Mouse (Mus musculus) midbrain, postnatal 0 days (tissue): Measurements from ENCODE around the gene Abi1. TPM values are rescaled to one million over a fixed set of nuclear protein-coding genes. Genes with fewer than 3 reads are reported as not detected.
"Not testable (repeated sequence)": the region's sequence is repeated elsewhere in the genome, so short reads cannot be mapped to it uniquely, and the experiment has no call there.

Experiments used
- ATAC-seq: fragments of 200-750 bp; cut with Nextera tagmentation; 2 replicates; pipeline ENCODE4 v1.8.0; 2017; ENCODE audit warnings: moderate number of reproducible peaks, mild to moderate bottlenecking, moderate TSS enrichment, moderate library complexity; ENCODE audit not compliant: low FRiP score
- DNase-seq: peaks from one replicate; pipeline ENCODE4 v3.0.0-alpha.2; 2015; ENCODE audit warnings: low spot score
- H3K27ac ChIP-seq: fragments of 300-500 bp; sonication (generic); 2 replicates; pipeline ENCODE4 v1.5.1; 2014; ENCODE audit warnings: low read depth, mild to moderate bottlenecking, low read length, mixed read lengths
- H3K27me3 ChIP-seq: fragments of 300-500 bp; sonication (generic); 2 replicates; pipeline ENCODE4 v1.6.1; 2014; ENCODE audit warnings: low read length, control low read depth, mixed read lengths; ENCODE audit not compliant: insufficient read depth
- H3K36me3 ChIP-seq: fragments of 300-500 bp; sonication (generic); 2 replicates; pipeline ENCODE4 v1.6.1; 2014; ENCODE audit warnings: low read length, control low read depth, mixed read lengths; ENCODE audit not compliant: insufficient read depth
- H3K4me1 ChIP-seq: fragments of 300-500 bp; sonication (generic); 2 replicates; pipeline ENCODE4 v1.6.1; 2014; ENCODE audit warnings: mild to moderate bottlenecking, control low read depth, antibody characterized with exemption, low read length, mixed read lengths; ENCODE audit not compliant: insufficient read depth
- H3K4me2 ChIP-seq: fragments of 300-500 bp; sonication (generic); 2 replicates; pipeline ENCODE4 v1.6.1; 2014; ENCODE audit warnings: low read depth, mild to moderate bottlenecking, low read length, mixed read lengths; ENCODE audit not compliant: poor library complexity, severe bottlenecking
- H3K4me3 ChIP-seq: fragments of 300-500 bp; sonication (generic); 2 replicates; pipeline ENCODE4 v1.5.1; 2014; ENCODE audit warnings: low read depth, mild to moderate bottlenecking, low read length, moderate library complexity
- H3K9ac ChIP-seq: fragments of 300-500 bp; sonication (generic); replicated peaks from 2 replicates; pipeline ENCODE4 v1.6.1; 2014; ENCODE audit warnings: mild to moderate bottlenecking, low read length, moderate library complexity, mixed read lengths; ENCODE audit not compliant: poor library complexity, severe bottlenecking
- H3K9me3 ChIP-seq: fragments of 300-500 bp; sonication (generic); 2 replicates; pipeline ENCODE4 v1.6.1; 2016; ENCODE audit warnings: low read length, control low read depth
- CTCF ChIP-seq: IDR thresholded peaks from 2 replicates; pipeline ENCODE4 v1.5.1; 2016; ENCODE audit warnings: antibody characterized with exemption, mild to moderate bottlenecking
- WGBS: fragments of 180-500 bp; shearing (Covaris S2); extraction: QIAGEN DNeasy Blood & Tissue Kit; methylation state at CpG from one replicate; pipeline ENCODE4 v1.1.7; 2014; 5-methylcytosine and 5-hydroxymethylcytosine counted together
- polyA plus RNA-seq: library from polyadenylated mRNA; unstranded; fragments of >200 nt; fragmentation: Nextera tagmentation; extraction: Ambion mirVana; gene quantifications from 2 replicates; pipeline ENCODE4 v1.2.1, GENCODE M21; 2015
- total RNA-seq: library from RNA; depleted of rRNA; stranded (reverse); fragments of >200 nt; gene quantifications from 2 replicates; pipeline ENCODE4 v1.2.3, GENCODE M21; 2014

The Abi1 gene
- total and polyA plus RNA-seq, 2 experiments from 2014 or later = 68.6 to 206 TPM

DNA sequence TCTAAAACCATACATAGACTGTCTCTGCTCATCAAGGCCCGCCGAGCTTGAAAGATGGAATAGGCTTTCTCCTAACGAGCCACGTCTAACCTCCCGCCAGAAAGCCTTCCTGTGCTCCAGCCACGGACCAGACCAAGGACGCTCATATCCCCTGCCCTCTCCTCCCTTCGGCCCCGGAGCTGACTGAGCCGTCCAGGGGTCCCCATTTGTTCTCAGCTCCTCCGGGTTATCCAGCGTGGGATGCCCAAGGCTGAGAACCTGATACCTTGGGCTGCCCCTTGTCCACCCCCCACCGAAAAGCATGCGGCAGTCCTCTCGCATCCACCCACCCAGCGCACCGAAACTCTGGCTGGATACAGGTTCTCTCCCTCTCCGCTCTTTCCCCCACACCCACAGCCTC lies 24.7 kb downstream of the Abi1 start:
- no peaks in the 10 kb centered on the region for H3K36me3 ChIP-seq
- H3K4me1 ChIP-seq = no peaks in the 10 kb centered on the region
- WGBS = 52% methylated on average over 18 of the region's 18 CpGs
- H3K9ac ChIP-seq = no peak overlapping the region
- H3K9me3 ChIP-seq = no peaks in the 10 kb centered on the region
- no peaks in the 10 kb centered on the region for H3K27me3 ChIP-seq
- H3K4me2 ChIP-seq = no peak overlapping the region
- no peak for TF ChIP-seq CTCF
- DNase-seq (no peak), ATAC-seq (no peak)
- H3K27ac ChIP-seq = no peak overlapping the region
- no peak overlapping the region for H3K4me3 ChIP-seq

GRCm38 (mm10) chr2:23014935-23015334 lies 25.1 kb downstream of the Abi1 start:
- H3K9me3 ChIP-seq = not testable (repeated sequence)

DNA sequence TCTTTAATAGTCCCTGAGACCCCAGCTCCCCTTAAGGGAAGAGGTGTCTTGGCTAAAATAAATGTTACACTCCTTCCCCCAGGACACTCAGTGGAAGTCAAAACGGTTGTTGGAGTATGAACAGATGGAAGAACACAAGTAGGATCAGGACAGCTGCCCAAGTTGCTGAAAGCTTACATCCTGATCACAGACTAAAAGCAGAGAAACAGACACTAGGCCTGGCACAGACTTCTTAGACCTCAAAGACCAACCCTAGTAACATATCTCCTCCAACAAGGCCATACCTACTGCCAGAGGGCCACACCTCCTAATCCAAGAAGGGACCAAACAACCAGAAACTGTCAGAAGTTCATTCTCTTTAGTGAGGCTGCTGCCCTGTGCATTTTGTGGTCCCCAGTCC lies 31.8 kb downstream of the Abi1 start:
- H3K9me3 ChIP-seq = no peaks in the 10 kb centered on the region
- H3K4me2 ChIP-seq = no peak overlapping the region
- no peaks in the 10 kb centered on the region; the same call in 1 of the 2 replicates for H3K36me3 ChIP-seq
- no peak for DNase-seq
- no peaks in the 10 kb centered on the region for H3K27me3 ChIP-seq
- WGBS = 100% methylated on average over 1 of the region's 1 CpGs
- ATAC-seq = no peak
- H3K4me1 ChIP-seq = no peaks in the 10 kb centered on the region
- no peak overlapping the region for H3K4me3 ChIP-seq
- TF ChIP-seq CTCF = no peak
- H3K9ac ChIP-seq = no peak overlapping the region
- H3K27ac ChIP-seq = no peak overlapping the region

More at GRCm38 (mm10) chr2:23014935-23015334, 25.1 kb downstream of the Abi1 start:
- not testable (repeated sequence) for H3K4me3 ChIP-seq, H3K27ac ChIP-seq, ATAC-seq, H3K4me2 ChIP-seq, H3K27me3 ChIP-seq, H3K36me3 ChIP-seq, H3K4me1 ChIP-seq, H3K9ac ChIP-seq, DNase-seq
- 76% methylated on average over 2 of the region's 3 CpGs for WGBS

GRCm38 (mm10) chr2:23007577-23007976 lies 32.5 kb downstream of the Abi1 start:
- H3K27me3 ChIP-seq = no peaks in the 10 kb centered on the region
- H3K9me3 ChIP-seq = no peaks in the 10 kb centered on the region
- no peak overlapping the region for H3K4me2 ChIP-seq
- no peaks in the 10 kb centered on the region; the same call in 1 of the 2 replicates for H3K36me3 ChIP-seq
- H3K9ac ChIP-seq = no peak overlapping the region
- H3K4me3 ChIP-seq = no peak overlapping the region
- no peak for ATAC-seq
- TF ChIP-seq CTCF = no peak
- 84% methylated on average over 7 of the region's 7 CpGs for WGBS
- H3K4me1 ChIP-seq = no peaks in the 10 kb centered on the region
- no peak overlapping the region for H3K27ac ChIP-seq
- no peak for DNase-seq

DNA sequence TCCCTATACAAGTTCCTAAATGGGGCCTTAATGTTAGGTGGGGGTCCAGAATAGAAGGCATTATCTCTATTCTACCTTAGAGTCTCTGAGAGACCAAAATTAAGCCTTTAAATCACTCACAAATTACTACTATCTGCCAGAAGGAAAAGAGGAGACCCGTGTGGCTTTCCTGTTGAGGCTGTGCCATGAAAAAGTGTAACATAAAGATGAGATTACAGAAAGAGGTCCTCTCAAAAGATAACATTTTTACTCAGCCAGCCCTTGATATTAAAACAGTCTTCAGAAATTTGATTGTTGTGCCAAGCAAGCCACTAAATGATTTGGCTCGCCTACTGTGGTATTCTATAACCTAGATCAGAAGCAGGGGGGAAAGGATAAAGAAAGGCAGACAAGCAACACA lies 32.9 kb downstream of the Abi1 start:
- no peak for ATAC-seq
- H3K36me3 ChIP-seq = no peaks in the 10 kb centered on the region; the same call in 1 of the 2 replicates
- DNase-seq = no peak
- H3K27me3 ChIP-seq = no peaks in the 10 kb centered on the region
- H3K9ac ChIP-seq = no peak overlapping the region
- no peaks in the 10 kb centered on the region for H3K9me3 ChIP-seq
- no peak overlapping the region for H3K4me2 ChIP-seq
- no peak overlapping the region for H3K27ac ChIP-seq
- H3K4me1 ChIP-seq = no peaks in the 10 kb centered on the region
- 79% methylated on average over 2 of the region's 2 CpGs for WGBS
- no peak overlapping the region for H3K4me3 ChIP-seq
- no peak for TF ChIP-seq CTCF

DNA sequence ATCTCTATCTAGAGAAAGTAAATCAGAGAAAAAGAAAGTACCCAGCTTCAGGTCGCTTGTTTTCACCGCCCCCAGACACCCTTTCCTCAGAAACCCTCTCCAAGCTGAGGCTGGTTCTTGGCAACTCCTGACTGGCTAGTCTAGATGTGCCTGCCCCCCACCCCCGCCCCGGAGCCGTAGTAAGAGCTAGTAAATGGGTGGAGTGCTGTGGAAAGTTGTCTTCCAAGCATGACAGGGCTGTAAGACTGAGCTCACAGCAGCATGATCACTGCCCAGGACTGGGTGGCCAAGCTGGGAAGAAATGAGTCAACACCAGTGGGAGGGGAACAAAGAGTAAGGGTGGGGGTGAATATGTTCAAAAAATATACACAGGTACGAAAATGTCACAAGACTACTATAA lies 33.8 kb downstream of the Abi1 start:
- no peak for DNase-seq

More for the DNA sequence above, 33.8 kb downstream of the Abi1 start:
- no peak overlapping the region for H3K27ac ChIP-seq
- no peaks in the 10 kb centered on the region for H3K9me3 ChIP-seq
- no peaks in the 10 kb centered on the region for H3K4me1 ChIP-seq
- ATAC-seq = peak; percentile 34; the same call in 1 of the 2 replicates
- 81% methylated on average over 6 of the region's 6 CpGs for WGBS
- H3K9ac ChIP-seq = no peak overlapping the region
- no peak overlapping the region for H3K4me2 ChIP-seq
- TF ChIP-seq CTCF = no peak
- H3K27me3 ChIP-seq = no peaks in the 10 kb centered on the region
- H3K36me3 ChIP-seq = no peaks in the 10 kb centered on the region; the same call in 1 of the 2 replicates
- no peak overlapping the region for H3K4me3 ChIP-seq
